Mouse (Mus musculus): Measurements from ENCODE around the gene Pak3. TPM values are rescaled to one million over a fixed set of nuclear protein-coding genes. Genes with fewer than 3 reads are reported as not detected.
"Not testable (repeated sequence)": the region's sequence is repeated elsewhere in the genome, so short reads cannot be mapped to it uniquely, and the experiment has no call there.

Pak3 gene
- 4.2 and 5.6 TPM in 2 replicates for polyA plus RNA-seq (2016; fragmentation: Nextera tagmentation; extraction: Ambion mirVana)

DNA sequence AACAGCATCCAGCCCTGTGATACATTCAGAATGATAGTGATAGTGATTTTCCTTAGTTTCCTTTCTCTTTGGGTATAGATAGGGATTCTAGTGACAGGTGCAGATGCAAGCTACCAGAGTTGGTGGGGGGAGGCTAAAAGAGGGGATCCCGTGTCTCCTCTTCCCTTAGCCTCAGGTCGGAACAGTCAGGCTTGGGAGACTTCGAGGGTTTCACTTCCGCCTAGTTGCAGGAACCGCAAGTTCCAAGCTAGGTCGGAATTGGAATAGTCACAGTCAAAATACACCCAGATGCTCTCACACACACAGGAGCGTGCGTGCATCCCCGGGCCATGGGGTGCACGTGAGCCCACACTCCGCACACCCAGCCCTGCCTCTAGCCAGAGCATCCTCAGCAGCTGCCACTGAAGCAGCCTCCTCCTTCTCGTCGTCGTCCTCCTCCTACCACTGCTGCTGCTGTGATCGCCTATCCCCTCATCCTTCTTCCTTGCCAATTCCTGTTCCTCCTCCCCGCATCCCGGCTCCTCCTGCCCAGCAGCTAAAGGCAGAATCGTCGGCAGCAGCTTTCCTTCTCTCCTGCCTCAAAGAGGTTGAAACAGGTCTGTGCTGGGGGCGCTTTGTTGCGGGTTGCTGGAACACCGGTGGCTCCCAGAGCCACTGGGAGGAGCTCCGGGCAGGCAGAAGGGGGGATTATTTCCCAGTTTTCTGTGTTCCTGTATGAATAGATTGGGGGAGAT is at the start of gene Pak3:
Gene Pak3, plus strand, starts transcription at position 424 of the 734 bp plus-strand sequence.
- no peak for DNase-seq (ENCODE audit: low spot score)
- WGBS, result 15% methylated on average over 23 of the region's 23 CpGs
- Histone ChIP-seq H3K4me1 (no peaks in the 10 kb centered on the region), H3K27me3 (ENCODE audit: insufficient read depth, poor library complexity, severe bottlenecking) (peaks cover 30% of the 10 kb centered on the region), H3K27ac (0 out of 2 replicates have a peak within 1 kb of the TSS, but pooled peaks have one; percentile 36), H3K4me3 (peak within 1 kb of the TSS; percentile 54), H3K9me3 (no peaks in the 10 kb centered on the region), H3K36me3 (no peaks in the 10 kb centered on the region)

DNA sequence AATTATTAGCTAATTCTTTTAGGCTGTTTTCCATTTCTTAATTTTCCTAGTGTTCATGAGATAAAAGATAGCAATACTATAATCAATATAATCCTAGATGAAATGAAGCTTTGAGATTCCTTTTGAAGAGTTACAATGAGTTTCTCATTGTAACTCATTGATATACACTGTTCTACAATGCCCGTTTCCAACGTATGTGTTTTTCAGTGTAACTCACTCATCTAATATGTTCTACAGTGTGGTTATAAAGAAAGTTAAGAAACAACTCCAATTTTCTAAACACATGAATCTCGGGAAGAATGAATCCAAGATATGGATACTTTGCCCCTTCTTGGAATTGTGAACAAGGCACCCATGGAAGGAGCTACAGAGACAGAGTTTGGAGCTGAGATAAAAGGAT is 35.5 kb upstream of the Pak3 start:
- Histone ChIP-seq H3K9me3 (0 out of 2 replicates have a peak, but pooled peaks cover 3% of the 10 kb centered on the region), H3K36me3 (no peaks in the 10 kb centered on the region), H3K27ac (no peak overlapping the region), H3K4me3 (no peak overlapping the region), H3K4me1 (no peaks in the 10 kb centered on the region), H3K27me3 (ENCODE audit: insufficient read depth, poor library complexity, severe bottlenecking) (no peaks in the 10 kb centered on the region)
- WGBS, result 67% methylated on average over 3 of the region's 3 CpGs
- DNase-seq (ENCODE audit: low spot score), result peak; percentile 100

DNA sequence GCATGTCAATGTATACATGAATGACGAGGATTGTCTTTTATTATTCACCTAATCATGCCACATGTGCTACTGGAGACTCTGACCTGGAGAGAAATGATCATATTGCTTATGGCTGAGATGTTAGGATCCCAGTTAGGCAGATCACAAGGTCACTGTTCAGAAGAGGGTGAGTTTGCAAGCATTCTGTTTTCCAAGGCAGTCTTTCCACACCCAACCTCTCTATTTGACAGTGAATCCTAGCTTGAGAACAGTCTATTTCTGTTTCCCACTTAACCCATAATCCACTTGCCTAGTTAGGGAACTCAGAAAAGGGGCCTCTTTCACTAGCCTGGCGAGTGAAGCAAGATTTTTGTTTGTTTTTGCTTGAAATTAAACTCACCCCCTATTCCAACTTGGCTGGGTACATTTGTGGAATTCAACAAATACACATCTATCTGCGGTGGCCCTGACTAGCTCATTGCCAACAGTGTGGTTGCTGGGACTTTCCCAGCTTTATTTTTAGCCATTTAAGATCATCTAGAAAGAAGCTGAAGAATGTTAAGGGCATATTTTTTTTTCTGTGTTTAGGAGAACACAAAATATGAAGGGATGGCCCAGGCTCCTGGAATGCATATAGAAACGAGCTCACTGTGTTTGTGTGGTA is 17.2 kb upstream of the Pak3 start:
- H3K27ac ChIP-seq, result no peak overlapping the region

DNA sequence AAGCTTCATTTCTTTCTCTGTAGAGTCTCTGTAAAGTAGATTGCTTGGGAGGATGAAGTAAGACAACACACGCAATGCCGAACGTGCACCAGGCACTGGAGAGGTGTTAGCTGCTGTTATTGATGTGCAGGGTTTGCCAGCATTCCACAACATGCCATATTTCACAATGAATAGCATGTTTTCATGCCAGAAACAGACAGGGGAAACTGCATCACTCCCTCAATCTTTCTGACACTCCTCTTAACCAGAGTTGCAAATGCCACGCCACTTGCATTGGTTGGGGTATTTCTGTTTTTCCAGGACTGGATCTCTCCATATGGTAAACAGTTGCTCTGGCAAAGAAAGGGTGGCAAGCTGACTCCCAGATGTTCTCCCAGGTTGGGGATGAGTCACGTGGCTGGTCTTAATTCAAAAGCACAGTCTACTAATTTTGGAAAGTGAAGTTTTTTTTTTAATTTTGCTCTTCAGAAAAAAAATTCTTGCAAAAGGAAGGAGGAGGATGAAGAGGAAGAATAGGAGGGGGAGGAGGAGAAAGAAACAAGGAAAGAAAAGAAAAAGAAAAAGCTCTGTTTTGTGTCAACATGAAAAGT is 16.5 kb upstream of the Pak3 start:
- Histone ChIP-seq H3K27ac (no peak overlapping the region), H3K36me3 (no peaks in the 10 kb centered on the region), H3K9me3 (no peaks in the 10 kb centered on the region), H3K27me3 (ENCODE audit: insufficient read depth, poor library complexity, severe bottlenecking) (no peaks in the 10 kb centered on the region), H3K4me1 (no peaks in the 10 kb centered on the region), H3K4me3 (no peak overlapping the region)
- 67% methylated on average over 5 of the region's 5 CpGs for WGBS
- DNase-seq (ENCODE audit: low spot score), result no peak

More for the DNA sequence above, 17.2 kb upstream of the Pak3 start:
- Histone ChIP-seq H3K36me3 (no peaks in the 10 kb centered on the region), H3K4me1 (no peaks in the 10 kb centered on the region), H3K9me3 (no peaks in the 10 kb centered on the region), H3K27me3 (ENCODE audit: insufficient read depth, poor library complexity, severe bottlenecking) (no peaks in the 10 kb centered on the region), H3K4me3 (no peak overlapping the region)
- no peak for DNase-seq (ENCODE audit: low spot score)
- 48% methylated on average over 4 of the region's 4 CpGs for WGBS

DNA sequence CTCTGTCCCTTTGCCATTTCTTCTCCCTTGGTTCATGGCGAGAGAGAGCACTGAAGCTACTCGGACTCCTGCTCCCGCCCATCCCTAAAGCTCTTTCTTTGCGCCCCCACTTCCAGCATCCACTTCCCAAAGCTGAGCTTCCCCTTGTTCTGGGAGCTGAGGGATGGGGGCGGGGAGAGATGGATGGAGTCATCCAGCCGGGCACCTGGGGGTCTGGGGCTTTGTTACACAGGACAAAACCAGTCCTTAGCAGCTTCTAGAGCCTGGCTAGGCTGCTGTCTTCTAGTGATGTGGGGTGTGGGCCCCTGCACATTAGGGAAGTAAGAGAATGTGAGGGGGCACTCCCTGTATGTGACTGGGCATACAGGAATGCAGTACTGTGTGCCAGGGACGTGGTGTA is 526 bp downstream of the Pak3 start:
- 7% methylated on average over 7 of the region's 7 CpGs for WGBS
- Histone ChIP-seq H3K27ac (no peak overlapping the region), H3K4me1 (no peaks in the 10 kb centered on the region), H3K4me3 (peak overlapping the region; percentile 54), H3K36me3 (no peaks in the 10 kb centered on the region), H3K27me3 (ENCODE audit: insufficient read depth, poor library complexity, severe bottlenecking) (peaks cover 30% of the 10 kb centered on the region), H3K9me3 (no peaks in the 10 kb centered on the region)
- DNase-seq (ENCODE audit: low spot score), result no peak

DNA sequence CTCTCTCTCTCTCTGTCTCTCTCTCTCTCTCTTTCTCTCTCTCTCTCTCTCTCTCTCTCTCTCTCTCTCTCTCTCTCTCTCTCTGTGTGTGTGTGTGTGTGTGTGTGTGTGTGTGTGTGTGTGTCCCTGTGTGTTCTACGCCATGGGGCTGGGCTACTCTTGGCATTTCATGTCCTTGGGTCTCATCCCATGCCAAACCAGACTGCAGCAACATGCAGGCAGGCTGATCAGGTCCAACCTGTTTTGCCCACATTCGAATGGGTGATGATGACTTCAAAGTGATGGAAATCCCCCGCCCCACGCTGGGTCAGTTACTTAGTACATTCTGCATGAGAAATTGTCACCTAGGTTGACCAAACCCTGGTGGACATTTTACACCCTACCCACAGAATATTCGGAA is 1.1 kb downstream of the Pak3 start:
- H3K9me3 ChIP-seq; H3K27ac ChIP-seq; DNase-seq (ENCODE audit: low spot score); H3K4me1 ChIP-seq; H3K36me3 ChIP-seq; H3K4me3 ChIP-seq: not testable (repeated sequence)
- WGBS, result 57% methylated on average over 5 of the region's 5 CpGs
- H3K27me3 ChIP-seq (ENCODE audit: insufficient read depth, poor library complexity, severe bottlenecking), result peaks cover 30% of the 10 kb centered on the region

DNA sequence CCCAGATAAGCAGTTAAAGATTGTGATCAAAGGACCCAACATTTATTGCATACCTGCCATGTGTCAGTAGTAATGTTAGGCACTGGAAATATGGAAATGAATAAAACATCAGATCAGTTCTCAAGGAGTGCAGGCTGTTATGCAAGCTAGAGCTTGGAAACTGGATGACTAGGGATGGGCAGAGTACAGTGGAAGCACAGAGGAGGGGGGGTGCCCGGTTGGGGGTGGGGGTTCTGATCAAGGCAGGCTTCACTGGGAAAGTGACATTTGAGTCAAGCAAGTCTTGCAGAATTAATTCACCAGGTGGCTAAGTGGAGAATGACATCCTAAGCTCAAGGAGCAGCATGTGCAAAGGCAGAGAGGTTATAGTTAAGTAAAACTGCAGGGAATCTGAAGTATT is 1.8 kb downstream of the Pak3 start:
- WGBS, result 48% methylated on average over 1 of the region's 1 CpGs
- Histone ChIP-seq H3K9me3 (no peaks in the 10 kb centered on the region), H3K27me3 (ENCODE audit: insufficient read depth, poor library complexity, severe bottlenecking) (peaks cover 30% of the 10 kb centered on the region), H3K4me1 (no peaks in the 10 kb centered on the region), H3K27ac (no peak overlapping the region), H3K4me3 (no peak overlapping the region), H3K36me3 (no peaks in the 10 kb centered on the region)
- DNase-seq (ENCODE audit: low spot score), result no peak

DNA sequence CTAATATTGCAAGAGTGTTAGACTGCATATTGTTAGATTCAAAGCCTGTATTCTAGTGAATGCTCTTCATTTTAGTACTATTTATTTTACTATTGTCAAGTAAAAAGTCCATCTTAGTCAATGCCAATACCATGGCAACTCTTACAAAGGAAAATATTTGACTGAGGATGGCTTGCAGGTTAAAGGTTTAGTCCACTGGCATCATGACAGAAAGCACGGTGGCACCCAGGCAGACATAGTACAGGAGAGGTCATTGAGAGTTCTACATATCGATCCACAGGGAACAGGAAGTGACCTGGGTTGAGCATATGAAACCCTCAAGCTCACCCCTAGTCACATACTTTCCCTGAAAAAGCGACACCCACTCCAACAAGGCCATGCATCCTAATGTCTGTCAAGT is 13.9 kb downstream of the Pak3 start:
- Histone ChIP-seq H3K36me3 (no peaks in the 10 kb centered on the region), H3K4me1 (no peaks in the 10 kb centered on the region), H3K4me3 (no peak overlapping the region), H3K27me3 (ENCODE audit: insufficient read depth, poor library complexity, severe bottlenecking) (peaks cover 11% of the 10 kb centered on the region; the same call in 1 of the 2 replicates), H3K9me3 (no peaks in the 10 kb centered on the region), H3K27ac (no peak overlapping the region)
- DNase-seq (ENCODE audit: low spot score), result no peak
- 76% methylated on average over 3 of the region's 3 CpGs for WGBS

DNA sequence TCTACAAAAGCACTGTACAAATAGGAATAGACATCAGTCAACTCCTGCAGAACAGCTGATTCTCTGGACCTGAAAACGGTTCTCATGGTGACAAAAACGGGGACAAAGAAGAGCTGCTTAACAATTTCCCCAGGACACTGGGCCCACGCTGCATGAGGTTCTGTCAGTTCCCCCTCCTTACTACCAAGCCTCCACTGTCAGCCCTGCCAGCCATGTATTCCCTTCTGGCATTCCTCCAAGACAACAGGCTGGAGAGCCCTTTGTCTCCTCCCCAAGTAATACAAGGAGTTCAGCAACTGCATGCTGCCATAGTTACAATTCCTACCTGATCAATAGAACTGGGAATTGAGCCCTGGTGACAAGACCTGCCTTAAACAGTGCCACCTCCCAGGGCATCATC is 15.2 kb downstream of the Pak3 start:
- Histone ChIP-seq H3K4me1 (no peaks in the 10 kb centered on the region), H3K9me3 (no peaks in the 10 kb centered on the region), H3K4me3 (no peak overlapping the region), H3K27me3 (ENCODE audit: insufficient read depth, poor library complexity, severe bottlenecking) (peaks cover 7% of the 10 kb centered on the region; the same call in 1 of the 2 replicates), H3K36me3 (no peaks in the 10 kb centered on the region), H3K27ac (no peak overlapping the region)
- no peak for DNase-seq (ENCODE audit: low spot score)
- 75% methylated on average over 3 of the region's 3 CpGs for WGBS

DNA sequence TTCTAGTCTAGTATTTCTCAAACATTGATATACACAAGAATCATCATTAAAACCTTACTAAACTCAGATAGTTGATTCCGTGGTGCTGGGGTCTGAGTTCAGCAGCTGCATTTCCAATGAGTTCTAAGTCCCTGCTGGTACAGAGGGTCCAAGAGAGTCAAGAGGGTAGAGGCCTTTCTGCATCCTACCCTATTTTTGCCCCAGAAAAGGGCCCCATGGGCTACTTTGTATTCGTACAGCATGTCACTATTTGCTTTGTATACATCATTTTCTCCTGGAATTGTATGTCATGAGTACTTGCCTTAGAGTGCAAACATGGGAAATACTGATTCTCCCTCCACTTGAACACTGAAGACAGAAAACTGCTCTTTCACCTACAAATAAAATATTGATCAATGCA is 24.4 kb downstream of the Pak3 start:
- peaks cover 8% of the 10 kb centered on the region; the same call in 1 of the 2 replicates for H3K27me3 ChIP-seq (ENCODE audit: insufficient read depth, poor library complexity, severe bottlenecking)
- no peak overlapping the region for H3K27ac ChIP-seq

DNA sequence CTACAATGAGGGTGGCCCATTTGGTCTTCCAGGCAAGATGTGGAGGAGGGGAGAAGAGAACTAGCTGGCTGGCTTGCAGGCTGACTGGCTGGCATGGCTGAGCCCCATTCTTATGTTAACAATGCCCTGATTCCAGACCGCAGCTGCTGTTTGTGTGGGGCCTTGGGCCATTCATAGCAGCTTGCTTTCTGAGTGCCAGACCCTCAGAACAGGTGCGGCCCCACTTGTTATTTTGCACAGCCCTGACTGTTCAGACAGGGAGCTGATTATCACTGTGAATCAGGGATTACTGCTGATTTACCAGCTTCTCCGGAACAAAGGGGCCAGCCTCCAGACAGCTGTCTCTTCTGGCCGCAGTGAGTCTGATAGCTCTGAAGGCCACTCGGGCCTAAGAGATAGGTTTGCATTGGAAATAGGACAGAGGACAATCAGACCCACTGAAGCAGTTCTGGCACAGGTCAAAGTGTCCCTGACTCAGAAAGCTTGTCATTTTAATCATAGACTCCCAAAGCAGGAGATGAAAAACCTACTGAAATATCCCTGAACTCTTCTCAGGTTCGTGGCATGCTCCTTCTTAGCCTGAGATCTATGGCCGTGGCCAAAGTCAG is 24.9 kb downstream of the Pak3 start:
- Histone ChIP-seq H3K27ac (no peak overlapping the region), H3K4me1 (no peaks in the 10 kb centered on the region), H3K4me3 (no peak overlapping the region), H3K27me3 (ENCODE audit: insufficient read depth, poor library complexity, severe bottlenecking) (peaks cover 8% of the 10 kb centered on the region; the same call in 1 of the 2 replicates), H3K36me3 (no peaks in the 10 kb centered on the region), H3K9me3 (no peaks in the 10 kb centered on the region)
- 32% methylated on average over 7 of the region's 7 CpGs for WGBS
- no peak for DNase-seq (ENCODE audit: low spot score)

More for the DNA sequence above, 24.4 kb downstream of the Pak3 start:
- no peak for DNase-seq (ENCODE audit: low spot score)
- H3K4me1 ChIP-seq, result no peaks in the 10 kb centered on the region
- H3K9me3 ChIP-seq, result no peaks in the 10 kb centered on the region
- 77% methylated on average over 2 of the region's 2 CpGs for WGBS
- H3K36me3 ChIP-seq, result no peaks in the 10 kb centered on the region
- no peak overlapping the region for H3K4me3 ChIP-seq

DNA sequence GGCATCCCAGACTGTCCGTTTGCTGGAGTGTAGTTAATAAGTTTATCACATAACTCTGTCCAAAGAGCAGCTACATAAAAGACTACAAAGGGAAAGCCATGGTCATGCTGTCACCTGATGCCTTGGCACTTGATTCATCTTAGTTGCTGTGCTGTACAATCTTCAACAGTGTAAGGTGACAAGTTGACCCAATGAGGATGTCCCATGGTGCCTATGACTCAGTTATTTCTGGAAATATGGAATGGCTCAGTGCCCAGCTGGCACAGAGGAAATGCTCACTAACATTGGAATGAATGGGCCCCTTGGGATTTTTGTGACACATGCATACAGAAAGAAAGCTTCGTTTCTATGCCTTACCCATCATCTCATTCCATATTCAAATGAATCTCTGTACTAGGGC is 55.3 kb downstream of the Pak3 start:
- WGBS, result 53% methylated on average over 2 of the region's 2 CpGs
- Histone ChIP-seq H3K9me3 (no peaks in the 10 kb centered on the region), H3K4me1 (no peaks in the 10 kb centered on the region), H3K4me3 (no peak overlapping the region), H3K27me3 (ENCODE audit: insufficient read depth, poor library complexity, severe bottlenecking) (peaks cover under 1% of the 10 kb centered on the region; the same call in 1 of the 2 replicates), H3K27ac (no peak overlapping the region), H3K36me3 (no peaks in the 10 kb centered on the region)
- no peak for DNase-seq (ENCODE audit: low spot score)

DNA sequence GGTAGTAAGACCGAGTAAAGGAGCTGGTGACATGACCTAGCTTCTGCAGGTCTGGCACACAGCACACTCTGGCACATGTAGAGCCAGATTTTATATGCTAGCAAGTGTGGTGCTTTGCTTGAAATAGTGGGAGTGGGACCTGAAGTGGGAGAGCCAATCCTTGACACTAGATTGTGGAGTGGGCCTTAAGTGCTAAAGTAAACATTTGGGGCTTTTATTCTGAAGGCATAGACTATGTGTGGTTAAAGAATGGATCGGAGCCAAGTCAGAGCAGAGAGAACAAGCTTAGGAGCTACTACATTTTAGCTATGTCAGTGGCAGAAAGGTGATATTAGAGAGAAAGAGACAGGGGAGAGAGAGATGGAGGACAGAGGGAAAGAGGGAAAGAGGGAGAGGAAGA is 61.5 kb downstream of the Pak3 start:
- Histone ChIP-seq H3K9me3 (no peaks in the 10 kb centered on the region), H3K27me3 (ENCODE audit: insufficient read depth, poor library complexity, severe bottlenecking) (peaks cover 14% of the 10 kb centered on the region; the same call in 1 of the 2 replicates), H3K27ac (no peak overlapping the region), H3K4me3 (no peak overlapping the region), H3K36me3 (no peaks in the 10 kb centered on the region), H3K4me1 (no peaks in the 10 kb centered on the region)
- no peak for DNase-seq (ENCODE audit: low spot score)
- 78% methylated on average over 2 of the region's 2 CpGs for WGBS
